9 mouse cellular contexts compared by ENCODE assay signal in genomic region chr4:133625621-133626071, GRCm38 (mm10). TPM values are rescaled to one million over a fixed set of nuclear protein-coding genes. Genes with fewer than 3 reads are reported as not detected.
DNase-seq lines count a peak whose midpoint lies in the region; ATAC-seq lines count a peak whose summit lies in the region.
"Had no signal": no experiment of that assay in that cellular context is flagged by ENCODE, and none has a peak within 500 bp of the region (broad histone marks: within the 10 kb centered on the region; RNA-seq: fewer than 3 reads in every experiment).

No protein-coding gene starts in this region.

- no peak for DNase-seq in forebrain, embryonic 14.5 days (ENCODE audit: low spot score)
- DNase-seq in adrenal gland, postnatal 25 days: peak; percentile 45
- peak; percentile 70 to 72 for DNase-seq in heart, postnatal 14 days
- peak; percentile 33 for DNase-seq in spleen, adult 12 weeks (ENCODE audit: low spot score)
- no peak for DNase-seq in frontal cortex, postnatal 10 days (ENCODE audit: low spot score in 2 of 2)
- no peak for DNase-seq in urinary bladder, postnatal 4 days (ENCODE audit: low spot score in 2 of 2)

- H3K4me2 ChIP-seq in forebrain, embryonic 14.5 days (ENCODE audit: low read length): no peak overlapping the region
- no peak overlapping the region for H3K4me2 ChIP-seq in forebrain, embryonic 15.5 days (replicated peaks)
- H3K4me2 ChIP-seq in limb, embryonic 15.5 days: no peak overlapping the region

- H3K4me1 ChIP-seq in forebrain, embryonic 14.5 days (ENCODE audit: control insufficient read depth, insufficient read depth, low read length): no peaks in the 10 kb centered on the region
- no peaks in the 10 kb centered on the region for H3K4me1 ChIP-seq in forebrain, embryonic 15.5 days
- peaks cover 5% of the 10 kb centered on the region; the same call in 1 of the 2 replicates for H3K4me1 ChIP-seq in limb, embryonic 15.5 days

- H3K36me3 ChIP-seq in forebrain, embryonic 14.5 days (ENCODE audit: control insufficient read depth, insufficient read depth, low read length): peaks cover 27% of the 10 kb centered on the region
- peaks cover 10% of the 10 kb centered on the region for H3K36me3 ChIP-seq in forebrain, embryonic 15.5 days
- peaks cover 46% of the 10 kb centered on the region for H3K36me3 ChIP-seq in limb, embryonic 15.5 days

- intact Hi-C loops in heart, postnatal 14 days (cut with DNase I): no loop called here

- 49% methylated on average over 11 of the region's 11 CpGs for WGBS in forebrain, embryonic 14.5 days
- 61% methylated on average over 11 of the region's 11 CpGs for WGBS in forebrain, embryonic 15.5 days
- 65% methylated on average over 11 of the region's 11 CpGs for WGBS in limb, embryonic 15.5 days

- no peaks in the 10 kb centered on the region for H3K9me3 ChIP-seq in forebrain, embryonic 14.5 days (replicated peaks; ENCODE audit: control insufficient read depth, low read length)
- H3K9me3 ChIP-seq in forebrain, embryonic 15.5 days: no peaks in the 10 kb centered on the region
- H3K9me3 ChIP-seq in limb, embryonic 15.5 days: no peaks in the 10 kb centered on the region

- ATAC-seq in forebrain, embryonic 14.5 days: no peak
- no peak for ATAC-seq in forebrain, embryonic 15.5 days (replicated peaks)
- ATAC-seq in limb, embryonic 15.5 days (ENCODE audit: insufficient number of reproducible peaks, low FRiP score, low TSS enrichment, low read depth): no peak

- H3K4me3 ChIP-seq in forebrain, embryonic 14.5 days (ENCODE audit: low read depth, low read length): no peak overlapping the region
- no peak overlapping the region for H3K4me3 ChIP-seq in forebrain, embryonic 15.5 days
- no peak overlapping the region for H3K4me3 ChIP-seq in limb, embryonic 15.5 days
- H3K4me3 ChIP-seq: myocyte had no signal

- H3K27me3 ChIP-seq in forebrain, embryonic 14.5 days (replicated peaks; ENCODE audit: control insufficient read depth, insufficient read depth, low read length): no peaks in the 10 kb centered on the region
- H3K27me3 ChIP-seq in forebrain, embryonic 15.5 days: no peaks in the 10 kb centered on the region
- H3K27me3 ChIP-seq in limb, embryonic 15.5 days: no peaks in the 10 kb centered on the region

- H3K9ac ChIP-seq in forebrain, embryonic 14.5 days (ENCODE audit: low read length): no peak overlapping the region
- no peak overlapping the region for H3K9ac ChIP-seq in forebrain, embryonic 15.5 days (replicated peaks)
- H3K9ac ChIP-seq in limb, embryonic 15.5 days: no peak overlapping the region

- H3K27ac ChIP-seq in forebrain, embryonic 14.5 days (ENCODE audit: low read depth, low read length): 0 out of 2 replicates have a peak overlapping the region, but pooled peaks have one; percentile 14
- H3K27ac ChIP-seq in forebrain, embryonic 15.5 days (replicated peaks): no peak overlapping the region
- H3K27ac ChIP-seq in limb, embryonic 15.5 days: peak overlapping the region; percentile 23; the same call in 1 of the 2 replicates

RNA-seq across cellular contexts. Expression of gene Sfn, which starts 23.7 kb away (rescaled TPM):
- 0.84 and 1.1 TPM in 2 replicates for polyA plus RNA-seq in forebrain, embryonic 14.5 days (2014; fragmentation: Nextera tagmentation; extraction: Ambion mirVana)
- 0.97 and 1.1 TPM in 2 replicates for polyA plus RNA-seq in forebrain, embryonic 15.5 days (2015; fragmentation: Nextera tagmentation; extraction: Ambion mirVana)
- 1.3 and 1.7 TPM in 2 replicates for total RNA-seq in adrenal gland, postnatal 25 days (2021)
- total RNA-seq in heart, postnatal 14 days (2021): 1 to 10 TPM; 1.9 TPM
- 499 and 506 TPM in 2 replicates for polyA plus RNA-seq in limb, embryonic 15.5 days (2015; fragmentation: Nextera tagmentation; extraction: Ambion mirVana)

RNA-seq across cellular contexts. Expression of gene Zdhhc18, which starts 24.3 kb away (rescaled TPM):
- polyA plus RNA-seq in forebrain, embryonic 14.5 days (2014; fragmentation: Nextera tagmentation; extraction: Ambion mirVana): 2.0 and 2.5 TPM in 2 replicates
- 4.9 and 6.3 TPM in 2 replicates for polyA plus RNA-seq in forebrain, embryonic 15.5 days (2015; fragmentation: Nextera tagmentation; extraction: Ambion mirVana)
- 20.9 and 23.0 TPM in 2 replicates for total RNA-seq in adrenal gland, postnatal 25 days (2021)
- 10 to 100 TPM; 17.6 to 21.6 TPM for total RNA-seq in heart, postnatal 14 days (2021)
- polyA plus RNA-seq in limb, embryonic 15.5 days (2015; fragmentation: Nextera tagmentation; extraction: Ambion mirVana): 2.9 and 3.6 TPM in 2 replicates

RNA-seq across cellular contexts. Expression of gene Gpn2, which starts 41.5 kb away (rescaled TPM):
- 29.3 and 30.1 TPM in 2 replicates for polyA plus RNA-seq in forebrain, embryonic 14.5 days (2014; fragmentation: Nextera tagmentation; extraction: Ambion mirVana)
- polyA plus RNA-seq in forebrain, embryonic 15.5 days (2015; fragmentation: Nextera tagmentation; extraction: Ambion mirVana): 24.0 and 25.7 TPM in 2 replicates
- total RNA-seq in adrenal gland, postnatal 25 days (2021): 15.8 and 16.1 TPM in 2 replicates
- total RNA-seq in heart, postnatal 14 days (2021): 1 to 10 TPM; 7.7 to 8.6 TPM
- polyA plus RNA-seq in limb, embryonic 15.5 days (2015; fragmentation: Nextera tagmentation; extraction: Ambion mirVana): 15.7 and 17.2 TPM in 2 replicates

RNA-seq across cellular contexts. Expression of gene Pigv, which starts 46.8 kb away (rescaled TPM):
- 7.0 and 8.1 TPM in 2 replicates for polyA plus RNA-seq in forebrain, embryonic 14.5 days (2014; fragmentation: Nextera tagmentation; extraction: Ambion mirVana)
- polyA plus RNA-seq in forebrain, embryonic 15.5 days (2015; fragmentation: Nextera tagmentation; extraction: Ambion mirVana): 16.5 and 16.9 TPM in 2 replicates
- total RNA-seq in adrenal gland, postnatal 25 days (2021): 17.1 and 24.6 TPM in 2 replicates
- total RNA-seq in heart, postnatal 14 days (2021): 10 to 100 TPM; 10.4 to 10.7 TPM
- polyA plus RNA-seq in limb, embryonic 15.5 days (2015; fragmentation: Nextera tagmentation; extraction: Ambion mirVana): 14.6 and 15.3 TPM in 2 replicates

RNA-seq across cellular contexts. Expression of gene Gpatch3, which starts 51.1 kb away (rescaled TPM):
- 6.5 and 6.6 TPM in 2 replicates for polyA plus RNA-seq in forebrain, embryonic 14.5 days (2014; fragmentation: Nextera tagmentation; extraction: Ambion mirVana)
- polyA plus RNA-seq in forebrain, embryonic 15.5 days (2015; fragmentation: Nextera tagmentation; extraction: Ambion mirVana): 7.9 and 9.0 TPM in 2 replicates
- total RNA-seq in adrenal gland, postnatal 25 days (2021): 5.9 and 8.3 TPM in 2 replicates
- total RNA-seq in heart, postnatal 14 days (2021): 1 to 10 TPM; 4.2 to 4.9 TPM
- polyA plus RNA-seq in limb, embryonic 15.5 days (2015; fragmentation: Nextera tagmentation; extraction: Ambion mirVana): 5.8 and 7.3 TPM in 2 replicates

Comparison
In these comparisons a context has a peak if more than half of its experiments do, and no peak if none do; other contexts are left out.
1. DNase-seq: peak in adrenal gland, postnatal 25 days (single experiment), heart, postnatal 14 days (2 of 2) and spleen, adult 12 weeks (single experiment); none in forebrain, embryonic 14.5 days (single experiment), frontal cortex, postnatal 10 days (0 of 2) and urinary bladder, postnatal 4 days (0 of 2).
2. RNA of gene Sfn, which starts 23.7 kb away (polyA plus RNA-seq): 499 to 506 TPM in limb, embryonic 15.5 days; 0.97 to 1.1 TPM in forebrain, embryonic 15.5 days and 0.84 to 1.1 TPM in forebrain, embryonic 14.5 days; every median in the first group is over 100 times any median in the second.